Mouse (Mus musculus) small intestine, adult 2 months (tissue): ENCODE measurements at regions not wholly inside any gene's neighbourhood (a gene's known extent, or its start where the extent isn't known, plus 50 kb on each side); places are given as distances from the start of the nearest gene placed in this dataset.

Experiments
- CTCF ChIP-seq: fragments of 200-500 bp; IDR thresholded peaks from 2 replicates; pipeline ENCODE4 v1.5.1; 2012; ENCODE audit warnings: low read depth, mild to moderate bottlenecking, control low read depth, inconsistent platforms, low read length, moderate library complexity, mixed read lengths; ENCODE audit not compliant: insufficient replicate concordance, insufficient read length; ENCODE audit errors: extremely low read depth
- POLR2A ChIP-seq: fragments of 200-500 bp; IDR thresholded peaks from 2 replicates; pipeline ENCODE4 v1.6.1; 2012; ENCODE audit warnings: low read depth, mild to moderate bottlenecking, control low read depth, inconsistent platforms, low read length, moderate library complexity

DNA sequence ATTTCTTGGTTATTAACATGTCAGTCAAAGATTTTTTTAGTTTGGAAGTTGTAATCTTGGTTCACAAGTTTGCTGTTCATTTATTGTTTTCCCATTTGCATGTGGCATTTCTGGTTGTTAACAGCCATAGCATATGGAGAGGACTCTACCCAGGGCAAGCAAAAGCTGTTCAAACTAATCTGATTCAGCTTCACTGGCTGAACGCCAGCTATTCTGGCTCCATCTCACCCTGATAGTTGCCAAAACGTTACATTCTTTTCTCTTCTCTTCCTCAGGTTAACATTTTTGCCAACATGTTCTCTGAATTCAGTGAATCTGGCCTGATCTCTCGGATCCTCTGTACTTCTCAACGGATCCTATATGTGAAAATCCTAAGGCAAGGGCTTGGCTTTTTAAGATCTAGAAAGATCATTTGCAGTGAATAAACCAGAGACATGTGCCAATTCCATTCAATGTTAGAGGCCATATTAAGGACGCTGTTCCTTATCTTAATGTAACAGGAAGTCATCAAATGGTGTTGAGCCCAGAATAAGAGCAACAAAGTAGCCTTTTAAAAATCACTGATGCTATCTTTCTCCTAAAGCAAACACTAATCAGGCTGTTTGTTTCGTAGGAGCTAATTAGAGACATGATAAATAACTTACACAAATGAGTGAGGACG is 82.2 kb upstream of the Tac1 start:
- no peak for TF ChIP-seq CTCF
- TF ChIP-seq POLR2A: no peak
